Mouse (Mus musculus) Muller cell, postnatal 12 days (primary cell): ENCODE measurements around the gene Gm17482.
"Not testable (repeated sequence)": the region's sequence is repeated elsewhere in the genome, so short reads cannot be mapped to it uniquely, and the experiment has no call there.

Experiments
- DNase-seq: peaks from one replicate; pipeline ENCODE4 v3.0.0-alpha.2; 2015; ENCODE audit errors: inconsistent ontology term

The Gm17482 gene

GRCm38 (mm10) chr6:115227043-115227442, at the start of gene Gm17482:
Gm17482 (plus strand) TSS chr6:115227343.
- DNase-seq = no peak

DNA sequence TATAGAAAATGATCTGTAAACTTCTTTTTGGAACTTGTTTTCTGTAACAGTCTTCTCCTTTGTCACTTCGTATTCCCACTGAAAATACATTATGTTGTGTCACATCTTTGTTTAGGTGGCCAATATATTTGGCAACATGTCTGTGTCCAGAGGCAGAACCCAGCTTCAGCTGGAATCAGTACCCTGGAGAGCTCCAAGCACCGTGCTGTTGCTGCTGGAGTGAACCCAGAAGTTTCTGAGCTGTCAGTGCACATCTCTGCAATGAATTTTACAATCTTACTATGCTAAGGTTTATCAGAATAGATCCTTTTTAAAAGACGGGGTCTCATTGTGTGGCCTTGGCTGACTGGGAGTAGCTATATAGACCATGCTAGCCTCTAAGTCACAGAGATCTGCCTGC, 48.3 kb upstream of the Gm17482 start:
- peak; percentile 16 for DNase-seq

DNA sequence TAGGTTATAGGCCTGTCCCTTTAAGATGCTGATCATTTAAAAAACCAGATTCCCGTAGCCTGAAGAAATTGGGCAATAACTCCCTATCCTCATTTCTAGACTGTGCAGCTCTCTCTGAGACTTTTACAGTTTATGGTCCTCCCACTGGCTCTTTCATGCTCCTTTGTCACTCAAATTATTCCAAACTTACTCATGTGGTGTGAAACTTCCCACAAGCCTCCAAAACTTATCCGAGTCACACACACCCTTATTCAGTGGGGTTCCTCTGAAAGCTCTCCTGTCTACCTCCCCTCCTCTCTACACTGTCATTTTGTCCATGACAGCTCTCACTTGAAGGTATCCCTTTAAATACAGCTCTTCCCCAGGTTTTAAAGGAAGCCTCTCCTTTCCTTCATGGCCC, 46.0 kb upstream of the Gm17482 start:
- DNase-seq = no peak

DNA sequence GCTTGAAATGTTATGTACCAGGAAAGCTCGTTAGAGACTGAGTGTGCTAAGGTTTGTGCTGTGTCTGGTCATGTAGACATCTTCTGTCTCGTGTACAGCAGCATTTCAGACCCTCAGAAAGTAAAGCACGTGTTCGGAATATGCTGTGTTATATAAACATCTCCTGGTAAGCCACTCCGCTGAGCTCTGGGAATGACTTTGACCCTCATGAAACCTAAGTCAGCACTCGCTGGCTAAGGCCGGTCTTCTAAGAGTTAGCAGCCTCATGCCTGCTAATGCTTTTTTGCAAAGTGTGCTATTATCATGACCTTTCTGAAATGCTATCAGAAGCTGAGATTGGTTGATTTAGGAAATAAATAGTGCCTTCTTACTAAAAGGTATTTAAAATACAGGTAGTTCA, 36.0 kb upstream of the Gm17482 start:
- no peak for DNase-seq

- DNase-seq = no peak
Measured at GRCm38 (mm10) chr6:115200753-115201152, 26.4 kb upstream of the Gm17482 start.

GRCm38 (mm10) chr6:115203029-115203428, 24.1 kb upstream of the Gm17482 start:
- no peak for DNase-seq

GRCm38 (mm10) chr6:115210187-115210586, 17.0 kb upstream of the Gm17482 start:
- no peak for DNase-seq

DNA sequence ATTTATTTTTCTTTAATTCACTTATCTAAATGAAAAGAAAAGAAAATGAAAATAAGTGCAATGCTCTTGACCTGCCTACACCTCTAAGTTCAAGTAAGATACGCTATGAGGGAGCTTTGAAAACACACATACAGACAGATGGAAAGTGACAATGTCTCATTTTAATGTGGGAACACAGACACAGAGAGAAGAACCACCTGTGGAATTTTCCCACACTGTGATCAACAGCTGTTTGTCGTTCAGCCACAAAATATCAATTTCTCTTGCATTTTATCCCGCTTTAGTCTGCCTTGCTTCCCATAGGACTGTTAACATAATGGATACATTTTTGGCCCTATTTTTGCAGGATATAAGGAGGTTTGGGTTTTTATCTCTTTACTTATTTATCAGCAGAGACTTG, 16.3 kb upstream of the Gm17482 start:
- DNase-seq = no peak

- DNase-seq = no peak
Measured at GRCm38 (mm10) chr6:115212132-115212903, 14.8 kb upstream of the Gm17482 start.

GRCm38 (mm10) chr6:115213129-115213528, 14.0 kb upstream of the Gm17482 start:
- DNase-seq = peak; percentile 17

GRCm38 (mm10) chr6:115221215-115221641, 5.9 kb upstream of the Gm17482 start:
- DNase-seq = no peak

DNA sequence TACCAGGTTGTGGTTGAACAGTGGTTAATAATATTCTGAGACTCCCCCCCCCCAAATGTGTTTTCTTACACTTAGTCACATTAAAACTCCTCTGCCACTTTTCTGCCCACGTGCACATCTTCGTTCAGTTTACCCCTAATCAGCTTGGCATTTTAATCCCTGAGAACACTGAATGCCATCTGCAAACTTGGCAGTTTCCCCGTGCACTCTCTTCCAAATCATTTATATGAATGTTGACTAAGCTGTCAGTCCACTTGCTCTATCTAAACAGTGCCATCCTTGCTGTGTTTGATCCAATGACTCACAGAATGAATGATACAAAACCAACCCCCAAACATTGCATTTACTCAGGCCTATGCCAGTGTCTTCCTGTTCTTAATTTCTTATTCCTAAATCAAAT, 1.6 kb upstream of the Gm17482 start:
- peak; percentile 37 for DNase-seq

DNA sequence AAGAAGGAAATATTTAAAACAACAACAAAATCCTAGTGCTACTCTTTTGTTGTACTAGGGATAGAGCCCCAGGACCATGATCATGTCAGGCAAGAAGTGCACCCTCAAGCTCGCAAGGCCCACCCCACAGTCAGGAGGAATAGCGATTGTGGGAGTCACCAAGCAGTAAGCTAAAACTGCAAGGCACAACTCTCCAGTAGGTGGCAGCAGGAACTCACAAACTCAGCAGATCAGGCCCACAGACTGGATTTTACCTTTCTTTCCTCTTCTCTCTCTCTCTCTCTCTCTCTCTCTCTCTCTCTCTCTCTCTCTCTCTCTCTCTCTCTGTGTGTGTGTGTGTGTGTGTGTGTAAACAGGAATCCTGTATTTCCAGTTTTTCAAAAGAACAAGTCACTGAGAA, 386 bp downstream of the Gm17482 start:
- peak; percentile 64 for DNase-seq

GRCm38 (mm10) chr6:115230557-115230956, 3.4 kb downstream of the Gm17482 start:
- no peak for DNase-seq

- DNase-seq = no peak
Measured at GRCm38 (mm10) chr6:115231836-115232235, 4.7 kb downstream of the Gm17482 start.

GRCm38 (mm10) chr6:115232562-115232961, 5.4 kb downstream of the Gm17482 start:
- no peak for DNase-seq

GRCm38 (mm10) chr6:115238031-115239027, 11.2 kb downstream of the Gm17482 start:
- DNase-seq = no peak

GRCm38 (mm10) chr6:115239335-115239734, 12.2 kb downstream of the Gm17482 start:
- DNase-seq = no peak

DNA sequence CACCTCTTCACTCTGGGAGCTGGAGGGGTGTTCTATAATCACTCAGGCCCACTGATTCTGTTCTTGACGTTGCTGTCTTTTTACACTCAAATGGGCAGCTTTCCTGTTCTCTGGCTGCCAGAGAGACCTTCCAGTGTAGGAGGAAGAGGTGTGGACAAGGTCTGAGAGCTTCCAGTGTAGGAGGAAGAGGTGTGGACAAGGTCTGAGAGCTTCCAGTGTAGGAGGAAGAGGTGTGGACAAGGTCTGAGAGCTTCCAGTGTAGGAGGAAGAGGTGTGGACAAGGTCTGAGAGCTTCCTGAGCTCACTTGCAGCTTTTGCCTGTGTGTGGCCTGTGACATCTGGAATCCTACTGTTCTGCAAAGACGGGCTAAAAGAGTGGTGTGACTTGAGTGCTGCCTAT, 13.3 kb downstream of the Gm17482 start:
- not testable (repeated sequence) for DNase-seq

DNA sequence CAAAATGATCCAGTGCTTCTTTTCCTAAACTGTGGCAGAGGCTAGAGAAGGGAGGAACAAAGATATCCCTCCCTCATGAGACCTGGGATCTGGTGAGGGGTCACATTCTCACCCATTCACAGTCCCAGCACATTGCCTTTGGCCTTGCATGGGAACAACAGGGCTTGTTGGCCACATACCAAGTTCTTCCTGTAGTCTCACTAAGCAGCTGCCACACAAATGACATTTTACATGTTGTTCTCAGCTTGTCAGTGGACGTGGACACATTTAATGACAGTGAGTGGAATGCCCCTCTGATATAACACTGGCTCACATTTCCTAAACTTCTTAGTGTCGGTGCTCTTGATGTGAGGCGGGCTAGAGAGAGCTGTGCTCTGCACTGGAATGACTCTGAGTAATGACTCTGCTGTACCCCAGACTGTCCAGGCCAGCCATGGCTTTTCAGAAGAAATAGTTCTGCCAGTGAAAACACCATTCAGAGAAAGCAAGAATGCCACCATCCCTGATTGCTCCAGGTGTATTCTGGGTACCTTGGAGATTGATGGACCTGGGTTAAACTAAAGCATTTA, 14.1 kb downstream of the Gm17482 start:
- no peak for DNase-seq

DNA sequence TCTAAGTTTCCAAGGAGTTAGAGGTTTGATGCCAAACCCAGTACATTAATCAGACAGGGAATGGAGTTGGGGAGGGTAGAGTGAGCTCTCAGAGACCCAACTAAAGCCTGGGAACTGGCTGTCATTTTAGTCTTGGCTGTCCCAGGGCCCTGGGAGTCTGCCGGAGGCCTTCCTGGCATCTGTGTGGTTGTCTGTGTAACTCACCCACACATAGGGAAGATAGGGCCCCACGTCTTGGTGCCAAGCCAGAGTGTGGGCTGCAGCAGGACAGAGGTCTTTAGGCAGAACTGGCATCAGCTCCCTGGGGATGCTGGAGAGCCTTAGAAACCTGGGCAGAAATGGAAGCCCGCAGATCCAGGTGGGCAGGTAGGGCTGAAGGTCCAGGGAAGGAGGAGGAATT, 14.8 kb downstream of the Gm17482 start:
- DNase-seq = no peak

GRCm38 (mm10) chr6:115244222-115244621, 17.1 kb downstream of the Gm17482 start:
- no peak for DNase-seq
